Mouse (Mus musculus) MEL (cell line): ENCODE measurements around the gene Tmem131. TPM values are rescaled to one million over a fixed set of nuclear protein-coding genes. Genes with fewer than 3 reads are reported as not detected.

Experiments
- DNase-seq: peaks from one replicate; pipeline ENCODE4 v3.0.0; 2011; ENCODE audit warnings: low read depth, low spot score
- H3K27ac ChIP-seq: 2 replicates; pipeline ENCODE4 v1.5.1; 2012; ENCODE audit warnings: low read depth, mild to moderate bottlenecking, control low read depth, low read length, moderate library complexity; ENCODE audit not compliant: control insufficient read depth
- H3K27me3 ChIP-seq, 2 experiments: fragments of 150-350 bp in 1 of 2; sonication (generic) in 1 of 2; 2 replicates each; pipeline ENCODE4 v1.6.1; 2012; ENCODE audit warnings: low read length in 2 of 2, mild to moderate bottlenecking in 2 of 2, improper control_type of control experiment in 1 of 2, moderate library complexity in 1 of 2; ENCODE audit not compliant: insufficient read depth in 2 of 2, control insufficient read depth in 1 of 2
- H3K36me3 ChIP-seq, 2 experiments: 2 replicates each; pipeline ENCODE4 v1.6.1; 2012 to 2014; ENCODE audit warnings: low read length in 2 of 2, improper control_type of control experiment in 1 of 2, inconsistent platforms in 1 of 2, mild to moderate bottlenecking in 1 of 2; ENCODE audit not compliant: insufficient read depth in 2 of 2, control insufficient read depth in 1 of 2
- H3K4me1 ChIP-seq, 2 experiments: fragments of 150-350 bp in 1 of 2; sonication (generic) in 1 of 2; 2 replicates each; pipeline ENCODE4 v1.6.1; 2012; ENCODE audit warnings: low read length in 2 of 2, improper control_type of control experiment in 1 of 2, mild to moderate bottlenecking in 1 of 2; ENCODE audit not compliant: insufficient read depth in 2 of 2, control insufficient read depth in 1 of 2
- H3K4me3 ChIP-seq, 2 experiments: fragments of 150-350 bp in 1 of 2; sonication (generic) in 1 of 2; 2 replicates each; pipeline ENCODE4 v1.5.1; 2012; ENCODE audit warnings: low read depth in 2 of 2, low read length in 2 of 2, mild to moderate bottlenecking in 2 of 2, moderate library complexity in 2 of 2, control low read depth in 1 of 2, improper control_type of control experiment in 1 of 2; ENCODE audit not compliant: control insufficient read depth in 1 of 2, insufficient read depth in 1 of 2
- H3K79me2 ChIP-seq: 2 replicates; pipeline ENCODE4 v1.6.1; 2012; ENCODE audit warnings: mild to moderate bottlenecking, low read length, moderate library complexity; ENCODE audit not compliant: control insufficient read depth, poor library complexity, insufficient read depth
- H3K9ac ChIP-seq: 2 replicates; pipeline ENCODE4 v1.6.1; 2012; ENCODE audit warnings: low read depth, mild to moderate bottlenecking, control low read depth, low read length, moderate library complexity; ENCODE audit not compliant: control insufficient read depth, poor library complexity, severe bottlenecking
- H3K9me3 ChIP-seq: fragments of 150-350 bp; sonication (generic); replicated peaks from 2 replicates; pipeline ENCODE4 v1.6.1; 2012; ENCODE audit warnings: mild to moderate bottlenecking, low read length, improper control_type of control experiment, moderate library complexity; ENCODE audit not compliant: insufficient read depth
- BHLHE40 ChIP-seq: IDR thresholded peaks from 2 replicates; pipeline ENCODE4 v1.6.1; 2012; ENCODE audit warnings: low read depth, mild to moderate bottlenecking, inconsistent platforms, low read length, improper control_type of control experiment, borderline replicate concordance
- CHD1 ChIP-seq: IDR thresholded peaks from 2 replicates; pipeline ENCODE4 v1.6.1; 2012; ENCODE audit warnings: low read depth, mild to moderate bottlenecking, inconsistent platforms, low read length, improper control_type of control experiment
- CTCF ChIP-seq, 3 experiments: IDR thresholded peaks in 2 of 3; conservative IDR thresholded peaks in 1 of 3; 2 replicates each; pipeline ENCODE4 v1.5.1; 2011 to 2012; ENCODE audit warnings: low read length in 3 of 3, low read depth in 2 of 3, mild to moderate bottlenecking in 2 of 3, improper control_type of control experiment in 1 of 3, inconsistent platforms in 1 of 3, mixed read lengths in 1 of 3, moderate library complexity in 1 of 3; ENCODE audit not compliant: control insufficient read depth in 1 of 3, insufficient read depth in 1 of 3, poor library complexity in 1 of 3, severe bottlenecking in 1 of 3
- E2F4 ChIP-seq: IDR thresholded peaks from 2 replicates; pipeline ENCODE4 v1.6.1; 2011; ENCODE audit warnings: low read depth, low read length, improper control_type of control experiment, borderline replicate concordance
- ELF1 ChIP-seq: IDR thresholded peaks from 2 replicates; pipeline ENCODE4 v1.6.1; 2014; ENCODE audit warnings: low read depth, mild to moderate bottlenecking, inconsistent platforms, low read length, improper control_type of control experiment, moderate library complexity
- ETS1 ChIP-seq: IDR thresholded peaks from 2 replicates; pipeline ENCODE4 v1.6.1; 2012; ENCODE audit warnings: low read depth, mild to moderate bottlenecking, inconsistent platforms, low read length, improper control_type of control experiment, moderate library complexity
- GABPA ChIP-seq: IDR thresholded peaks from 2 replicates; pipeline ENCODE4 v1.6.1; 2012; ENCODE audit warnings: low read depth, mild to moderate bottlenecking, inconsistent platforms, low read length, improper control_type of control experiment, moderate library complexity
- HCFC1 ChIP-seq: IDR thresholded peaks from 2 replicates; pipeline ENCODE4 v1.6.1; 2012; ENCODE audit warnings: low read depth, mild to moderate bottlenecking, inconsistent platforms, low read length, improper control_type of control experiment, moderate library complexity
- JUND ChIP-seq: IDR thresholded peaks from 2 replicates; pipeline ENCODE4 v1.6.1; 2011; ENCODE audit warnings: low read depth, mild to moderate bottlenecking, improper control_type of control experiment, low read length
- KAT2A ChIP-seq: conservative IDR thresholded peaks from 2 replicates; pipeline ENCODE4 v1.6.1; 2012; ENCODE audit warnings: low read depth, low read length, improper control_type of control experiment, inconsistent platforms
- MAX ChIP-seq: IDR thresholded peaks from 2 replicates; pipeline ENCODE4 v1.6.1; 2011; ENCODE audit warnings: low read length, improper control_type of control experiment
- MEF2A ChIP-seq: IDR thresholded peaks from 2 replicates; pipeline ENCODE4 v1.6.1; 2014; ENCODE audit warnings: low read depth, mild to moderate bottlenecking, inconsistent platforms, low read length, improper control_type of control experiment; ENCODE audit not compliant: poor library complexity, insufficient replicate concordance, severe bottlenecking; ENCODE audit errors: extremely low read depth
- MYC ChIP-seq: IDR thresholded peaks from 2 replicates; pipeline ENCODE4 v1.6.1; 2011; ENCODE audit warnings: low read depth, mild to moderate bottlenecking, low read length, improper control_type of control experiment, moderate library complexity
- NELFE ChIP-seq: IDR thresholded peaks from 2 replicates; pipeline ENCODE4 v1.6.1; 2011; ENCODE audit warnings: low read depth, low read length, improper control_type of control experiment
- NRF1 ChIP-seq: IDR thresholded peaks from 2 replicates; pipeline ENCODE4 v1.6.1; 2014; ENCODE audit warnings: low read depth, mild to moderate bottlenecking, inconsistent platforms, low read length, improper control_type of control experiment, moderate library complexity; ENCODE audit not compliant: poor library complexity, insufficient read depth, severe bottlenecking
- POLR2AphosphoS5 ChIP-seq: IDR thresholded peaks from 2 replicates; pipeline ENCODE4 v1.6.1; 2012; ENCODE audit warnings: low read depth, borderline replicate concordance, mild to moderate bottlenecking, inconsistent platforms, low read length, moderate library complexity, mixed read lengths
- RAD21 ChIP-seq: IDR thresholded peaks from 2 replicates; pipeline ENCODE4 v1.6.1; 2011; ENCODE audit warnings: mild to moderate bottlenecking, low read depth, low read length, improper control_type of control experiment
- RCOR1 ChIP-seq: IDR thresholded peaks from 2 replicates; pipeline ENCODE4 v1.6.1; 2012; ENCODE audit warnings: low read depth, mild to moderate bottlenecking, inconsistent platforms, low read length, improper control_type of control experiment
- SIN3A ChIP-seq: IDR thresholded peaks from 2 replicates; pipeline ENCODE4 v1.6.1; 2012; ENCODE audit warnings: low read length, improper control_type of control experiment, inconsistent platforms
- SMC3 ChIP-seq: IDR thresholded peaks from 2 replicates; pipeline ENCODE4 v1.6.1; 2011; ENCODE audit warnings: low read depth, low read length, improper control_type of control experiment
- TAL1 ChIP-seq: IDR thresholded peaks from 2 replicates; pipeline ENCODE4 v1.6.1; 2012; ENCODE audit warnings: mild to moderate bottlenecking, inconsistent platforms, low read length, moderate library complexity, mixed read lengths
- TBP ChIP-seq: IDR thresholded peaks from 2 replicates; pipeline ENCODE4 v1.8.0; 2011; ENCODE audit warnings: low read depth, low read length, improper control_type of control experiment
- TCF12 ChIP-seq: IDR thresholded peaks from 2 replicates; pipeline ENCODE4 v1.6.1; 2014; ENCODE audit warnings: low read depth, mild to moderate bottlenecking, inconsistent platforms, low read length, improper control_type of control experiment, moderate library complexity
- USF1 ChIP-seq: IDR thresholded peaks from 2 replicates; pipeline ENCODE4 v1.6.1; 2014; ENCODE audit warnings: low read depth, mild to moderate bottlenecking, inconsistent platforms, low read length, improper control_type of control experiment, moderate library complexity
- USF2 ChIP-seq, 2 experiments: IDR thresholded peaks; 2 replicates each; pipeline ENCODE4 v1.6.1; 2011 to 2012; ENCODE audit warnings: improper control_type of control experiment in 2 of 2, low read length in 2 of 2, borderline replicate concordance in 1 of 2, inconsistent platforms in 1 of 2, low read depth in 1 of 2, mild to moderate bottlenecking in 1 of 2; ENCODE audit not compliant: insufficient read depth in 1 of 2
- ZC3H11A ChIP-seq: IDR thresholded peaks from 2 replicates; pipeline ENCODE4 v1.6.1; 2012; ENCODE audit warnings: low read depth, mild to moderate bottlenecking, inconsistent platforms, low read length, improper control_type of control experiment
- ZKSCAN1 ChIP-seq: IDR thresholded peaks from 2 replicates; pipeline ENCODE4 v1.6.1; 2012; ENCODE audit warnings: low read depth, mild to moderate bottlenecking, inconsistent platforms, low read length, improper control_type of control experiment, moderate library complexity
- ZMIZ1 ChIP-seq: IDR thresholded peaks from 2 replicates; pipeline ENCODE4 v1.6.1; 2012; ENCODE audit warnings: low read depth, mild to moderate bottlenecking, inconsistent platforms, low read length, improper control_type of control experiment, moderate library complexity
- ZNF384 ChIP-seq: IDR thresholded peaks from 2 replicates; pipeline ENCODE4 v1.6.1; 2012; ENCODE audit warnings: low read depth, mild to moderate bottlenecking, inconsistent platforms, low read length, improper control_type of control experiment
- polyA plus RNA-seq, 2 experiments: library from polyadenylated mRNA; stranded (reverse) in 1 of 2; unstranded in 1 of 2; fragments of >175 nt in 1 of 2; fragments of >200 nt in 1 of 2; gene quantifications; 2 replicates each; pipeline versions ENCODE4 v1.2.1 to v1.2.4; 2012; ENCODE audit warnings: low replicate concordance in 2 of 2, low read depth in 1 of 2; ENCODE audit not compliant: insufficient read length in 2 of 2, insufficient read depth in 1 of 2, missing spikeins in 1 of 2
- total RNA-seq: library from RNA; depleted of rRNA; stranded (reverse); fragments of 300-350 nt; gene quantifications from 2 replicates; pipeline ENCODE4 v1.2.3, GENCODE M21; 2012

Tmem131 gene
- total and polyA plus RNA-seq, 3 experiments = 11.4 to 196 (median 48.8) TPM

DNA sequence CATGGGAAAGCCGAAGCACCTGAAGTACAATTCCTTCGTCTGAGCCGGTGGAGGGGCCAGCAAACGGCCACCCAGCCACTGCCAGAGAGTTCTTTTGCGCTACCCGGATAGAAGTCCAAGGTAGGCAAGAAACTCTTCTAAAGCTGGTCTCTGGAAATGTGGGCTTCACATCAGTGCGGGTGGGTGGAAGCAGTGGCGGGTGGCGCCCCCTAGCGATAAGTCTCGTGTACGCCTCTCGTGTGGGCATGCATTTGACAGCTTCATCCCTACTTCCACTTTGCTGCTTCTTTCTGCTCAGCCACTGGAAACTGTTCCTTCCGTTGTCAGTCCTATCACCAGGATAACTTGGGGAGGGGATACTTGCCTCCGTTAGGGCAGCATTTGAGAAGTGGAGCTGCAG is 197.0 kb downstream of the Tmem131 start:
- peaks cover 0 to 4% of the 10 kb centered on the region in 2 experiments; a peak in 1 of 4 replicates for H3K27me3 ChIP-seq
- no peak overlapping the region for H3K27ac ChIP-seq
- no peak overlapping the region; a peak in 1 of 4 replicates for H3K4me3 ChIP-seq
- H3K4me1 ChIP-seq = peaks cover 0 to 5% of the 10 kb centered on the region in 2 experiments; a peak in 1 of 4 replicates
- DNase-seq = peak; percentile 72
- H3K79me2 ChIP-seq = no peaks in the 10 kb centered on the region
- no peaks in the 10 kb centered on the region for H3K9me3 ChIP-seq
- H3K9ac ChIP-seq = no peak overlapping the region
- TF ChIP-seq CTCF (IDR thresholded peaks at IDR 0.05 in 2 of 3, conservative IDR thresholded peaks at IDR 0.05 in 1 of 3; ENCODE audit: control insufficient read depth in 1 of 3, insufficient read depth in 1 of 3, low read depth in 2 of 3, low read length in 3 of 3, poor library complexity in 1 of 3, severe bottlenecking in 1 of 3) (peak; percentile 73 to 88 (median 82)), TAL1 (no peak), MEF2A (no peak), HCFC1 (no peak), MYC (no peak), MAX (no peak), POLR2AphosphoS5 (no peak), JUND (no peak), ETS1 (no peak), KAT2A (no peak), NELFE (no peak), USF2 (IDR thresholded peaks at IDR 0.05; ENCODE audit: borderline replicate concordance in 1 of 2, insufficient read depth in 1 of 2, low read depth in 1 of 2, low read length in 2 of 2) (no peak), BHLHE40 (no peak), TBP (no peak), ZC3H11A (peak; percentile 37), TCF12 (no peak), RCOR1 (no peak), ZNF384 (no peak), CHD1 (no peak), ELF1 (no peak), USF1 (no peak), SMC3 (peak; percentile 62), ZMIZ1 (no peak), E2F4 (no peak), SIN3A (no peak), ZKSCAN1 (no peak), NRF1 (no peak), GABPA (no peak), RAD21 (peak; percentile 60)
- TF ChIP-seq, all 39 proteins: peak for 4
- no peaks in the 10 kb centered on the region for H3K36me3 ChIP-seq
